Mouse (Mus musculus): Measurements from ENCODE around the gene Oaz2. TPM values are rescaled to one million over a fixed set of nuclear protein-coding genes. Genes with fewer than 3 reads are reported as not detected.

Oaz2 gene
- total and polyA plus RNA-seq, 2 experiments from 2014 or later: 293 to 350 TPM

DNA sequence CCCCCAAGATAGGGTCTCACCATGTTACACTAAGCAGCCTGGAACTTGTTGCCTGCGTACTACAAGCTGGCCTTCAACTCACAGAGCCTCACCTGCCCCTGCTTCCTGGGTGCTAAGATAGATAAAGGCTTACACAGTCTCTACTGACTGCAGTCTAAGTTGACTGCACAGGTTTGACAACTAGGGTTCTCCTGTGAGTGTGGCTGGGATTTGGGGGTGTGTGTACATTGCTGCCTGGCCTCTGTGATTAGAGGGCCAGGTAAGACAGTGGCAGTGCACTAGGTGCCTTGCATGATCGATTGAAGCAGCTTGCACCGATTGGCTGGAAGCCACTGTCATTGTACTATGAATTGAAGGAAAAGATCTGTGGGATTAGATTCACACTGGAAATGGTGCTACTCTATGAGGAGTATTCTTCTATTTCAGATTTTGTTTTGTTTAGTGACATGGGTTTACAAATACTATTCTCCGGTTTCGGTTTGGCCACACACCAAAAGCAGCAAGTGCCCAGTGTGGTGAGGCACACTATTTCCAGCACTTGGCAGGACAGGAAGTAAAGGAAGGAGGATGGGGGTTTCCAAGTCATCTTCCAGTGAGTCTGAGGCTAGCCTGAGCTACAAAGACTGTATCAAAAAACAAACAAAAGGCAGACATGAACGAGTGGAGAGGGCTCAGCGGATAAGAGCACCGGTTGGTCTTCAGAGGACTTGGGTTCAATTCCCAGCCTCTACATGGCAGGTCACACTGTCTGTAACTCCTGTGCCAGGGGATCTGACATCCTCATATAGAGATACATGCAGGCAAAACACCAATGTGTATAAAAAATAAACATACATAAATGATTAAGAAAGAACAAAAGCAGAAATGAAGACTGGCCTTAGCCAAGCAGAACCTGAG, 7.9 kb downstream of the Oaz2 start:
- 47% methylated on average over 8 of the region's 8 CpGs for WGBS
- peak; percentile 7; the same call in 1 of the 2 replicates for ATAC-seq (ENCODE audit: insufficient read depth, low read depth)

DNA sequence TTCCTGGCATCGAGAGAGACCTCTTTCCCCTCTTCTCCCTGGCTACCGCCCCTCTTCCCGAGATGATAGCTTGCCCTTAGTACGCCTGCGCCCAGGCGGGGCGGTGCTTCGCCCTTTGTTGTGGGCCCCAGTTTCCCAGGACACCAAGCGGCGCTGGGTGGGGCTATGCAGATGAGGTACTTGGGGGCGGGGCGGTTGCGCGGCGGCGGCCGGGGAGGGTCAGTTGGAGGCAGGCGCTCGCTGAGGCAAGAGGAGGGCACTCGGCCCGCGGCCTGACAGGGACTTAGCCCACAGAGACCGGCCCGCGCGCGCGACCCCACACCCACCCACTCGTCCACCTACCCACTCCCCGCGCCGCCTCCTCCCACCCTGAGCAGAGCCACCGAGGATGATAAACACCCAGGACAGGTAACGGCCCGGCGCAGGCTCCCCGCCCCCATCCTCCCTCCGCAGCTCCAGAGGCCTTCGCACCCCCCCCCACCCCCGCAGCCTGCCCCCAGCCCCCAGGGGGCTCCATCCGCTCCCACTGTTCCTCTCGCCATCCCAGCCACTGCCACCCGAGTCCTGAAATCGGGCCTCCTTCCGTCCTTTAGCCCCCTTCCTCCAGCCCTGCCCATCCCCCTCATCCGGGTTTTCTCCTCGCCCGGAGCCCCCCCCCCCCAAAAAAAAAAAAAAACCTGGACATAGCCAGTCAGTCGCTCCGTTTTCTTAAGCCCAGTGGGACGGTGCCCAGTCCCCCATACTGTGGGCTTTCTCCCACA, 8.7 kb downstream of the Oaz2 start:
- H3K4me2 ChIP-seq (ENCODE audit: low read depth, low read length): peak overlapping the region; percentile 87
- DNase-seq (ENCODE audit: low spot score) (peak; percentile 97), ATAC-seq (ENCODE audit: insufficient read depth, low read depth) (peak; percentile 95)
- 1% methylated on average over 30 of the region's 51 CpGs for WGBS
- H3K4me3 ChIP-seq (ENCODE audit: low read depth, low read length): peak overlapping the region; percentile 83
- H3K9ac ChIP-seq (replicated peaks; ENCODE audit: low read depth, low read length): peak overlapping the region; percentile 83
- TF ChIP-seq CTCF (IDR thresholded peaks at IDR 0.05; ENCODE audit: low read depth) (no peak; the same call in 1 of the 2 replicates), EP300 (IDR thresholded peaks at IDR 0.05; ENCODE audit: low read depth) (no peak)
- peak overlapping the region; percentile 76 for H3K27ac ChIP-seq (ENCODE audit: low read depth)
- H3K9me3 ChIP-seq (replicated peaks; ENCODE audit: control insufficient read depth, low read length): no peaks in the 10 kb centered on the region
- no peaks in the 10 kb centered on the region for H3K27me3 ChIP-seq (ENCODE audit: control insufficient read depth, insufficient read depth, low read length)
- H3K4me1 ChIP-seq (ENCODE audit: control insufficient read depth, insufficient read depth): peaks cover 46% of the 10 kb centered on the region
- H3K36me3 ChIP-seq (replicated peaks; ENCODE audit: control insufficient read depth, insufficient read depth, low read length): no peaks in the 10 kb centered on the region

More for the DNA sequence above, 7.9 kb downstream of the Oaz2 start:
- Histone ChIP-seq H3K27ac (ENCODE audit: low read depth) (peak overlapping the region; percentile 67), H3K4me1 (ENCODE audit: control insufficient read depth, insufficient read depth) (peaks cover 40% of the 10 kb centered on the region), H3K4me3 (ENCODE audit: low read depth, low read length) (peak overlapping the region; percentile 83), H3K4me2 (ENCODE audit: low read depth, low read length) (peak overlapping the region; percentile 87), H3K36me3 (replicated peaks; ENCODE audit: control insufficient read depth, insufficient read depth, low read length) (no peaks in the 10 kb centered on the region), H3K27me3 (ENCODE audit: control insufficient read depth, insufficient read depth, low read length) (no peaks in the 10 kb centered on the region), H3K9me3 (replicated peaks; ENCODE audit: control insufficient read depth, low read length) (no peaks in the 10 kb centered on the region), H3K9ac (replicated peaks; ENCODE audit: low read depth, low read length) (0 out of 2 replicates have a peak overlapping the region, but pooled peaks have one; percentile 83)
- TF ChIP-seq EP300 (IDR thresholded peaks at IDR 0.05; ENCODE audit: low read depth) (no peak), CTCF (IDR thresholded peaks at IDR 0.05; ENCODE audit: low read depth) (no peak)
- no peak for DNase-seq (ENCODE audit: low spot score)

GRCm38 (mm10) chr9:65677119-65677462, 9.3 kb downstream of the Oaz2 start:
- peak overlapping the region; percentile 87 for H3K4me2 ChIP-seq (ENCODE audit: low read depth, low read length)
- 4% methylated on average over 3 of the region's 3 CpGs for WGBS
- no peaks in the 10 kb centered on the region for H3K9me3 ChIP-seq (replicated peaks; ENCODE audit: control insufficient read depth, low read length)
- ATAC-seq (ENCODE audit: insufficient read depth, low read depth) (no peak), DNase-seq (ENCODE audit: low spot score) (no peak)
- H3K4me1 ChIP-seq (ENCODE audit: control insufficient read depth, insufficient read depth): peaks cover 44% of the 10 kb centered on the region
- peak overlapping the region; percentile 76 for H3K27ac ChIP-seq (ENCODE audit: low read depth)
- H3K36me3 ChIP-seq (replicated peaks; ENCODE audit: control insufficient read depth, insufficient read depth, low read length): no peaks in the 10 kb centered on the region; the same call in 1 of the 2 replicates
- peak overlapping the region; percentile 83 for H3K4me3 ChIP-seq (ENCODE audit: low read depth, low read length)
- H3K9ac ChIP-seq (replicated peaks; ENCODE audit: low read depth, low read length): peak overlapping the region; percentile 83
- TF ChIP-seq CTCF (IDR thresholded peaks at IDR 0.05; ENCODE audit: low read depth): no peak
- no peak for TF ChIP-seq EP300 (IDR thresholded peaks at IDR 0.05; ENCODE audit: low read depth)
- H3K27me3 ChIP-seq (ENCODE audit: control insufficient read depth, insufficient read depth, low read length): no peaks in the 10 kb centered on the region

DNA sequence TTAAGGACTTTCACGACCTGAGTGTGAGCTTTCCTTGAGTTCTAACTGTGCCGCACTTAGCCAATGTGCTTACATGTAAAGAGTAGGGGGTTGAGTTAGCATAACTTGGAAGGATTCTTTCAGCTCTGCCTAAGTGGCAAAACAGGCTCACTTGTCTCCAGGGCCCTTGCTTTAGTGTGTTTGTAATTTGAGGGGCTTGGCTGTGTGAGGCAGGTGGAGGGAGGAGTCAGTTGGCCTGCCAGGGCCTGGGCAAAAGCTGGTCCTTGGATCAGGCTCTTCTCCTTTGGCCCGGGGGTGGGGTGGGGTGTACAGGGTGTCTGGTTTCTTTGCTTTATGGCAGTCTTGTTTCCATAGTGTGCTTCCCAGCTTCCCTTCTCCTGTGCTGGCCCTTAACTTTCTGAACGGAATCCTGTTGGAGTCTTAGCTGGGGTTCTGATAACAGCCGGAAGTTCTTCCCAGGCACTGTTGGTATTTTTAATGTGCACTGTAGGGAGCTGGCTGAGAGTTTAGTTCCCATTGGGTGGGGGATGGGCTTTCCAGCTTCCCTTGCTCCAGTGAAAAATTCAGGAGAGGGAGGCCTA, 11.5 kb downstream of the Oaz2 start:
- no peak; the same call in 1 of the 2 replicates for TF ChIP-seq EP300 (IDR thresholded peaks at IDR 0.05; ENCODE audit: low read depth)
- no peak for TF ChIP-seq CTCF (IDR thresholded peaks at IDR 0.05; ENCODE audit: low read depth)
- no peaks in the 10 kb centered on the region for H3K9me3 ChIP-seq (replicated peaks; ENCODE audit: control insufficient read depth, low read length)
- DNase-seq (ENCODE audit: low spot score) (peak; percentile 67), ATAC-seq (ENCODE audit: insufficient read depth, low read depth) (peak; percentile 13; the same call in 1 of the 2 replicates)
- H3K36me3 ChIP-seq (replicated peaks; ENCODE audit: control insufficient read depth, insufficient read depth, low read length): no peaks in the 10 kb centered on the region; the same call in 1 of the 2 replicates
- peak overlapping the region; percentile 87 for H3K27ac ChIP-seq (ENCODE audit: low read depth)
- peak overlapping the region; percentile 87 for H3K4me2 ChIP-seq (ENCODE audit: low read depth, low read length)
- peak overlapping the region; percentile 56 for H3K9ac ChIP-seq (replicated peaks; ENCODE audit: low read depth, low read length)
- 10% methylated on average over 5 of the region's 5 CpGs for WGBS
- peak overlapping the region; percentile 83 for H3K4me3 ChIP-seq (ENCODE audit: low read depth, low read length)
- peaks cover 46% of the 10 kb centered on the region for H3K4me1 ChIP-seq (ENCODE audit: control insufficient read depth, insufficient read depth)
- no peaks in the 10 kb centered on the region for H3K27me3 ChIP-seq (ENCODE audit: control insufficient read depth, insufficient read depth, low read length)

DNA sequence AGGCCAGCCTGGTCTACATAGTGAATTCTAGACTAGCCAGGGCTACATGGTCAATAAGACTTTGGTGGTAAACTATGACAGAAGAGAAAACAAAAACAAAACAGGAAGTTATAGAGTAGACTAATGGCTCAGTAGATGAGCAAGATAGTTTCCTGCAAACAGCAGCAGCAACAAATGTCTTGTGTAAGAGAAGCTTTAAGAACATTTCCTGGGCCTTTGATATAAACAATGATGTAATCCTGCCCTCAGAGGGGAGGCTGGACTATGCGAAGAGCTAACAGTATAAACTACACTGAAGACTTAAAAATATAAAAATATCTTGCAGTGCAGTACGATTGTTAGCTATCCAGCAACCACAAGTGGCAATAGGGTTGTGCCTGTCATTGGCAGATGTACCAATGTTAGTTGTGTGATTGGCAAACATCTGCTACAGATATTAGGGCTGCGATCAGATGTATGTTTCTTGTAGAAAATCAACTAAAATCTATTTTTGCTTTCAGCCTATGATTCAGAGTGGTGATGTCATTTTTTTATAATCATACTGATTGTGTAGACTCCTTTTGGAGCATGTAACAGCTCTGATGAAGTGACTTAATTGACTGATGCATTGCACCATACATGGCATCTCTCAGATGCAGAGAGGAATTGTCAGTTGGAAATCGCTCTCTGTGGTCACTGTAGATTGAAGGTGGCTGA, 13.3 kb downstream of the Oaz2 start:
- peaks cover 46% of the 10 kb centered on the region for H3K4me1 ChIP-seq (ENCODE audit: control insufficient read depth, insufficient read depth)
- peak overlapping the region; percentile 87 for H3K27ac ChIP-seq (ENCODE audit: low read depth)
- TF ChIP-seq EP300 (IDR thresholded peaks at IDR 0.05; ENCODE audit: low read depth) (no peak), CTCF (IDR thresholded peaks at IDR 0.05; ENCODE audit: low read depth) (no peak)
- no peak overlapping the region for H3K9ac ChIP-seq (replicated peaks; ENCODE audit: low read depth, low read length)
- H3K36me3 ChIP-seq (replicated peaks; ENCODE audit: control insufficient read depth, insufficient read depth, low read length): peaks cover 1% of the 10 kb centered on the region
- no peak overlapping the region for H3K4me3 ChIP-seq (ENCODE audit: low read depth, low read length)
- DNase-seq (ENCODE audit: low spot score) (no peak), ATAC-seq (ENCODE audit: insufficient read depth, low read depth) (no peak)
- no peak overlapping the region for H3K4me2 ChIP-seq (ENCODE audit: low read depth, low read length)
- H3K27me3 ChIP-seq (ENCODE audit: control insufficient read depth, insufficient read depth, low read length): no peaks in the 10 kb centered on the region
- H3K9me3 ChIP-seq (replicated peaks; ENCODE audit: control insufficient read depth, low read length): no peaks in the 10 kb centered on the region
- WGBS: 54% methylated on average over 4 of the region's 4 CpGs
